Mouse (Mus musculus): ENCODE measurements around the gene Lrrc52.

GRCm38 (mm10) chr1:167487933-167488332 lies 21.4 kb upstream of the Lrrc52 start:
- TF ChIP-seq CTCF (IDR thresholded peaks at IDR 0.05; ENCODE audit: low read depth, low read length) (no peak), POLR2A (IDR thresholded peaks at IDR 0.05; ENCODE audit: extremely low read depth, insufficient read depth, low read length) (no peak)
